Mouse (Mus musculus) cerebellum, adult 8-10 months (tissue): Measurements from ENCODE around the gene Rbm42.

Source experiments
- DNase-seq: peaks from one replicate; pipeline ENCODE4 v3.0.0; 2022

The Rbm42 gene

GRCm38 (mm10) chr7:30615049-30615760 is 34.9 kb downstream of the Rbm42 start:
- no peak for DNase-seq

- no peak for DNase-seq
Observed at GRCm38 (mm10) chr7:30614454-30614853, 35.7 kb downstream of the Rbm42 start.

DNA sequence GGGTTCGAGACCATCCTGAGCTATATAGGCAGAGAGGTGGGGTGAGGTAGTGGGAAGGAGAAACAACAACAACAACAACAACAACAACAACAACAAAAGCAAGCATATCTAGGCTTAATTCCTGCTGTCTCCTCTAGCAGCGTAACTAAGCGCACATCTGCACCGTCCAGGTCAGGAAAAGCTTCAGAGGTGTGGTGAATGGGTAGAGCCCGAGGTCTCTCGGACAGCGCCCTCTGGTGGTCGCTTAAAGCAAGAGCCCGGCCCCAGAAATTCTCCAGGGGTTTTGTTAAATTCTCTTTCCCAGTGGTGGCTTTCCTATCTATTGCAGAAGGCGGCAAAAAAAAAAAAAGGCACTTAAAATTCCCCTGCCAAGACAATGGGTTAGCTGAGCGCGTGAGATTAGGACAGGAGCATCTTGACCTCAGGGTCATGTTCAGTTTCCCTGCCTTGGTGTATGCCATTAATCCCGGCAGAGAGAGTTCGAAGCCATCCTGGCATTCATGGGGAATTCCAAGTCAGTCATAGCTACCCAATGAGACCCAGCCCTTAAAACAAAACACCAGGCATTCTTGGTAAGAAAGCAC is 36.5 kb downstream of the Rbm42 start:
- DNase-seq: peak; percentile 61

GRCm38 (mm10) chr7:30612654-30613402 is 37.3 kb downstream of the Rbm42 start, which contains the start of gene Upk1a:
Gene Upk1a (minus strand): TSS chr7:30612847.
- DNase-seq: no peak

DNA sequence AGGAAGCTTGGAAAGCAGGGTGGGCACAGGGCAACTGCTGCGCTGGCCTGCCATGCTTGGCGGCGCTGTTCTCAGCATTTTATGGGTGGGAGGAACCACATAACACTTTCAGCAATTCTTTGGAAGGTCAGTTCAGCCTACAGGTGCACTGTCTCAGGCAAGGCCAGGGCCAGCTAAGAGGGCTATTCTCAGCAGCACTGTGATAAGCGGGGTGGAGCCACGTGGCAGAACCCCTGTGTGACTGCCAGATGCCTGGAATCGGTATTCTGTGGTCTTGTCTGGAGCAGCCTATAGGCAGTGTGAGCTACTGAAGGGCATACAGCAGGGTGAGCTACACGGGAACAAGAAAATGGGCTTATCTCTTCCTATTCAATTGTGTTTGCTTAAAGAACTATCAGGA is 40.1 kb downstream of the Rbm42 start:
- no peak for DNase-seq

GRCm38 (mm10) chr7:30608476-30608875 is 41.6 kb downstream of the Rbm42 start:
- no peak for DNase-seq

DNA sequence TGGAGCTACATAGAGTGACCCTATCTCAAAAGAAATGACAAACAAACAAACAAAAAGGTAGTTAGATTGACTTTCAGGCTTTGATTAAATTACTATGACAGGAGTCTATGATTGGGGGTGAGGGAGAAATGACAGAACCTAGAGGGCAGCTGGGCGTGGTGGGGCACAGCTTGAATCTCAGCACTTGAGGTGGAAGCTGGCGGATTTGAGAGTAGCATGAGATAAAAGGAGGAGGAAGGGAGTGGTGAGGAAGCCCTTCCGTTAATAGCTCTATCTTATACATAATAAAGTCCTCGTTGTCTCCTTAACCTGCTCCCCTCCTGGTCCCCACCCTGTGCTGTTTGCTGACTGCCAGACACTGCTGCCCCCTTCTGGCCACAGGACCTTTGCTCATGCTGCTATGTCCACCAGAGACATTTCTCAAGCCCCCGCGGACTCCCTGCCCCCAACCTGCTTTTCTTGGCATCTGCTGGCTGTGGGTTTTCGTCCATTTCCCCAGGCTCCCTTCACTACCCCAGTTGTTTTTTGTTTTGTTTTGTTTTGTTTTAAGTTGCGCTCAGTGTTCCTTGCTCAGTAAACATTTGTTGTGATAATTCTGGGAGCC is 42.3 kb downstream of the Rbm42 start:
- no peak for DNase-seq

GRCm38 (mm10) chr7:30604944-30605343 is 45.2 kb downstream of the Rbm42 start:
- DNase-seq: no peak

GRCm38 (mm10) chr7:30604424-30604823 is 45.7 kb downstream of the Rbm42 start:
- no peak for DNase-seq

- no peak for DNase-seq
Observed at GRCm38 (mm10) chr7:30602583-30602982, 47.5 kb downstream of the Rbm42 start.

- no peak for DNase-seq
Observed at GRCm38 (mm10) chr7:30600651-30601050, 49.5 kb downstream of the Rbm42 start.

GRCm38 (mm10) chr7:30599933-30600353 is 50.2 kb downstream of the Rbm42 start:
- DNase-seq: peak; percentile 92

GRCm38 (mm10) chr7:30598786-30599185 is 51.3 kb downstream of the Rbm42 start, which contains the start of gene Zbtb32:
Gene Zbtb32 (minus strand): TSS chr7:30598909.
- no peak for DNase-seq

- no peak for DNase-seq
Observed at GRCm38 (mm10) chr7:30596811-30597210, 53.3 kb downstream of the Rbm42 start.

DNA sequence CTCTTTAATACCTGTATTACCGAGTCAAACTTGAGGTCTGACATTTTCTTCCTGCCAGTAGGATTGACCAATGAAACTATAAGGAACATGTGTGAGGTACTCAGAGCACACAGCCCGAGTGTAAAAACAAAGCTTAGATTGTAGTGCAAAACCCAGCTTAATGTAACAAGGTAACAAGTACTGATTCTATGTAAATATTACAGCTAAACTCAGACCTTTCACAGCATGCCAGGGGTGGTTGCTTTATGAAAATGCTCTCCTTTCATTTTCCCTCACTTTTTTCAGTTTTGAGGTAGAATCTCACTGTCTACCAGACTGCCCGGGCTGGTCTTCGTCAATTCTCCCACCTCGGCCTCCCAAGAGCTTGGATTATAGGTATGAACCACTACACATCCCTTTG is 54.0 kb downstream of the Rbm42 start:
- no peak for DNase-seq

DNA sequence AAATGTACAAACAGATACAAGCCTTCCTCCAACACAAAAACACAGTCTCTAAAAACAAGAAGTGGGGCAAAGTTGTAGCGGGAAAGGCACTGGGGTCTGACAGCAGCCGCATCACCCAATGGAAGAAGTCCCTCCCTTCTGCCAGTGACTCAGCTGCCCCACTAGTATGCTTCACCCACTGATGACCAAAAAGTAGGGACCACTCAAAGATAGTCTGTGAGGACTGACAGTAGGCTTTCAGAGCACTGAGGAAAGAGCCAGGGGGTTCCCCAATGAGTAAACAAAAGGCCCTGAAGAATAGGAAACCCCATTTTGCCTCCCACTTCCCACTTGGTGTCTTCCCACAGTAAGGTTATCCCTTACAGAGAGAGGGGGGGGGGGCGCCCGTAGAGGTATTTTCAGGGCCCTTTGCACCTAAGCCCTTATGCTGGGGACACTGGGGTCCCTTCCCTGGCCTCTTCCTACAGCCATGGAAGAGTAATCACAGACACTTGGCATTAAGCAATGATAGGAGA is 55.5 kb downstream of the Rbm42 start:
- DNase-seq: no peak

- no peak for DNase-seq
Observed at GRCm38 (mm10) chr7:30593579-30594509, 56.3 kb downstream of the Rbm42 start.

GRCm38 (mm10) chr7:30592772-30593423 is 57.2 kb downstream of the Rbm42 start:
- DNase-seq: no peak

- no peak for DNase-seq
Observed at GRCm38 (mm10) chr7:30591605-30591951, 58.5 kb downstream of the Rbm42 start.
